Mouse (Mus musculus) heart, embryonic 16.5 days (tissue): ENCODE results near the gene Wdfy2. TPM values are rescaled to one million over a fixed set of nuclear protein-coding genes. Genes with fewer than 3 reads are reported as not detected.

Experiments
- ATAC-seq: fragments of 200-750 bp; cut with Nextera tagmentation; replicated peaks from 2 replicates; pipeline ENCODE4 v1.8.0; 2017; ENCODE audit warnings: moderate number of reproducible peaks; ENCODE audit not compliant: insufficient read depth, low FRiP score; ENCODE audit errors: extremely low read depth
- H3K27ac ChIP-seq: fragments of 300-500 bp; sonication (generic); 2 replicates; pipeline ENCODE4 v1.5.1; 2014; ENCODE audit warnings: mild to moderate bottlenecking, low read length, control low read depth, moderate library complexity
- H3K27me3 ChIP-seq: fragments of 300-500 bp; sonication (generic); 2 replicates; pipeline ENCODE4 v1.6.1; 2014; ENCODE audit warnings: low read length, mixed read lengths; ENCODE audit not compliant: control insufficient read depth, insufficient read depth
- H3K36me3 ChIP-seq: fragments of 300-500 bp; sonication (generic); 2 replicates; pipeline ENCODE4 v1.6.1; 2014; ENCODE audit not compliant: control insufficient read depth, insufficient read depth
- H3K4me1 ChIP-seq: fragments of 300-500 bp; sonication (generic); 2 replicates; pipeline ENCODE4 v1.6.1; 2014; ENCODE audit warnings: low read length, mixed read lengths; ENCODE audit not compliant: control insufficient read depth, insufficient read depth
- H3K4me2 ChIP-seq: fragments of 300-500 bp; sonication (generic); 2 replicates; pipeline ENCODE4 v1.6.1; 2014; ENCODE audit warnings: low read depth, mild to moderate bottlenecking, control low read depth, low read length
- H3K4me3 ChIP-seq: fragments of 300-500 bp; sonication (generic); 2 replicates; pipeline ENCODE4 v1.5.1; 2014; ENCODE audit warnings: mild to moderate bottlenecking, control low read depth, low read length
- H3K9ac ChIP-seq: fragments of 300-500 bp; sonication (generic); 2 replicates; pipeline ENCODE4 v1.6.1; 2014; ENCODE audit warnings: low read length, control low read depth
- H3K9me3 ChIP-seq: fragments of 300-500 bp; sonication (generic); replicated peaks from 2 replicates; pipeline ENCODE4 v1.6.1; 2016; ENCODE audit warnings: low read length; ENCODE audit not compliant: control insufficient read depth
- WGBS: fragments of 180-500 bp; shearing (Covaris S2); extraction: QIAGEN DNeasy Blood & Tissue Kit; methylation state at CpG from one replicate; pipeline ENCODE4 v1.1.7; 2014; 5-methylcytosine and 5-hydroxymethylcytosine counted together
- polyA plus RNA-seq: library from polyadenylated mRNA; unstranded; fragments of >200 nt; fragmentation: Nextera tagmentation; extraction: Ambion mirVana; gene quantifications from 2 replicates; pipeline ENCODE4 v1.2.1, GENCODE M21; 2015

Wdfy2 gene
- polyA plus RNA-seq, 1 experiment from 2014 or later = 4.0 TPM

- 54% methylated on average over 10 of the region's 10 CpGs for WGBS
- Histone ChIP-seq H3K4me2 (no peak overlapping the region), H3K27me3 (no peaks in the 10 kb centered on the region), H3K36me3 (no peaks in the 10 kb centered on the region), H3K4me3 (no peak overlapping the region), H3K4me1 (peaks cover 2% of the 10 kb centered on the region; the same call in 1 of the 2 replicates), H3K9ac (no peak overlapping the region), H3K27ac (peak overlapping the region; percentile 23; the same call in 1 of the 2 replicates), H3K9me3 (no peaks in the 10 kb centered on the region)
- ATAC-seq = peak; percentile 58
These were observed 79.1 kb downstream of the Wdfy2 start for GRCm38 (mm10) chr14:62916488-62917034.

- 93% methylated on average over 5 of the region's 5 CpGs for WGBS
- H3K4me3 ChIP-seq = no peak overlapping the region
- H3K36me3 ChIP-seq = peaks cover under 1% of the 10 kb centered on the region; the same call in 1 of the 2 replicates
- no peak overlapping the region for H3K4me2 ChIP-seq
- peaks cover 2% of the 10 kb centered on the region; the same call in 1 of the 2 replicates for H3K4me1 ChIP-seq
- H3K27ac ChIP-seq = no peak overlapping the region
- no peak for ATAC-seq
- 0 out of 2 replicates have a peak, but pooled peaks cover 2% of the 10 kb centered on the region for H3K9me3 ChIP-seq
- H3K9ac ChIP-seq = no peak overlapping the region
- no peaks in the 10 kb centered on the region for H3K27me3 ChIP-seq
These were observed 83.9 kb downstream of the Wdfy2 start for GRCm38 (mm10) chr14:62921401-62921800.

GRCm38 (mm10) chr14:62922637-62923036 is 85.2 kb downstream of the Wdfy2 start:
- Histone ChIP-seq H3K4me3 (no peak overlapping the region), H3K27ac (no peak overlapping the region), H3K4me1 (peaks cover 2% of the 10 kb centered on the region; the same call in 1 of the 2 replicates), H3K36me3 (peaks cover 3% of the 10 kb centered on the region; the same call in 1 of the 2 replicates), H3K27me3 (no peaks in the 10 kb centered on the region), H3K9ac (no peak overlapping the region), H3K4me2 (no peak overlapping the region), H3K9me3 (0 out of 2 replicates have a peak, but pooled peaks cover 2% of the 10 kb centered on the region)
- no peak for ATAC-seq

- no peak overlapping the region for H3K4me2 ChIP-seq
- 0 out of 2 replicates have a peak, but pooled peaks cover 2% of the 10 kb centered on the region for H3K9me3 ChIP-seq
- H3K4me3 ChIP-seq = no peak overlapping the region
- H3K36me3 ChIP-seq = peaks cover 9% of the 10 kb centered on the region
- H3K27ac ChIP-seq = no peak overlapping the region
- 88% methylated on average over 4 of the region's 4 CpGs for WGBS
- H3K4me1 ChIP-seq = peaks cover 2% of the 10 kb centered on the region; the same call in 1 of the 2 replicates
- H3K9ac ChIP-seq = no peak overlapping the region
- no peaks in the 10 kb centered on the region for H3K27me3 ChIP-seq
- no peak for ATAC-seq
These were observed 87.3 kb downstream of the Wdfy2 start for GRCm38 (mm10) chr14:62924800-62925199.

- Histone ChIP-seq H3K4me3 (no peak overlapping the region), H3K4me1 (no peaks in the 10 kb centered on the region; the same call in 1 of the 2 replicates), H3K9ac (no peak overlapping the region), H3K9me3 (0 out of 2 replicates have a peak, but pooled peaks cover 2% of the 10 kb centered on the region), H3K4me2 (no peak overlapping the region), H3K36me3 (peaks cover 12% of the 10 kb centered on the region), H3K27me3 (no peaks in the 10 kb centered on the region), H3K27ac (no peak overlapping the region)
- WGBS = 57% methylated on average over 5 of the region's 5 CpGs
- ATAC-seq = 0 out of 2 replicates have a peak, but pooled peaks have one; percentile 14
These were observed 90.6 kb downstream of the Wdfy2 start for GRCm38 (mm10) chr14:62928101-62928541.

- H3K4me2 ChIP-seq = no peak overlapping the region
- WGBS = 76% methylated on average over 9 of the region's 9 CpGs
These were observed 97.9 kb downstream of the Wdfy2 start for GRCm38 (mm10) chr14:62935361-62935760.

GRCm38 (mm10) chr14:62936631-62937380 is 99.3 kb downstream of the Wdfy2 start:
- no peak for ATAC-seq
- peaks cover 8% of the 10 kb centered on the region for H3K36me3 ChIP-seq
- H3K4me3 ChIP-seq = no peak overlapping the region
- no peaks in the 10 kb centered on the region for H3K4me1 ChIP-seq
- no peaks in the 10 kb centered on the region for H3K27me3 ChIP-seq
- H3K9ac ChIP-seq = no peak overlapping the region
- peaks cover 2% of the 10 kb centered on the region; the same call in 1 of the 2 replicates for H3K9me3 ChIP-seq
- H3K4me2 ChIP-seq = no peak overlapping the region
- no peak overlapping the region for H3K27ac ChIP-seq
- WGBS = 74% methylated on average over 6 of the region's 6 CpGs

More at GRCm38 (mm10) chr14:62935361-62935760, 97.9 kb downstream of the Wdfy2 start:
- peaks cover 2% of the 10 kb centered on the region; the same call in 1 of the 2 replicates for H3K9me3 ChIP-seq
- peaks cover 8% of the 10 kb centered on the region for H3K36me3 ChIP-seq
- no peak overlapping the region for H3K27ac ChIP-seq
- H3K4me1 ChIP-seq = no peaks in the 10 kb centered on the region
- no peak overlapping the region for H3K9ac ChIP-seq
- no peak for ATAC-seq
- no peak overlapping the region for H3K4me3 ChIP-seq
- H3K27me3 ChIP-seq = no peaks in the 10 kb centered on the region

GRCm38 (mm10) chr14:62937675-62938074 is 100.2 kb downstream of the Wdfy2 start:
- Histone ChIP-seq H3K27me3 (no peaks in the 10 kb centered on the region), H3K27ac (no peak overlapping the region), H3K4me1 (no peaks in the 10 kb centered on the region), H3K4me3 (no peak overlapping the region), H3K4me2 (no peak overlapping the region), H3K36me3 (peaks cover 8% of the 10 kb centered on the region), H3K9ac (no peak overlapping the region), H3K9me3 (peaks cover 2% of the 10 kb centered on the region; the same call in 1 of the 2 replicates)
- no peak for ATAC-seq
- WGBS = 79% methylated on average over 5 of the region's 5 CpGs

- WGBS = 96% methylated on average over 3 of the region's 3 CpGs
- no peak overlapping the region for H3K27ac ChIP-seq
- H3K4me1 ChIP-seq = no peaks in the 10 kb centered on the region
- no peak overlapping the region for H3K4me2 ChIP-seq
- H3K9ac ChIP-seq = no peak overlapping the region
- H3K27me3 ChIP-seq = no peaks in the 10 kb centered on the region
- H3K4me3 ChIP-seq = no peak overlapping the region
- H3K9me3 ChIP-seq = peaks cover 2% of the 10 kb centered on the region; the same call in 1 of the 2 replicates
- ATAC-seq = no peak
- H3K36me3 ChIP-seq = peaks cover 14% of the 10 kb centered on the region
These were observed 102.0 kb downstream of the Wdfy2 start for GRCm38 (mm10) chr14:62939435-62939834.
